Comparison of ENCODE assay signal across 24 mouse cellular contexts in genomic region chr4:148753849-148754248, GRCm38 (mm10). TPM values are rescaled to one million over a fixed set of nuclear protein-coding genes. Genes with fewer than 3 reads are reported as not detected.
A peak's percentile ranks its signal among the peaks of the same experiment; 100 is the strongest.
DNase-seq lines count a peak whose midpoint lies in the region; ATAC-seq and TF ChIP-seq lines count a peak whose summit lies in the region.
"Had no signal": no experiment of that assay in that cellular context is flagged by ENCODE, and none has a peak within 500 bp of the region (broad histone marks: within the 10 kb centered on the region; RNA-seq: fewer than 3 reads in every experiment).

No protein-coding gene starts in this region.

- no peaks in the 10 kb centered on the region for H3K27me3 ChIP-seq in neural tube, embryonic 12.5 days (replicated peaks)
- peaks cover 11% of the 10 kb centered on the region; the same call in 1 of the 2 replicates for H3K27me3 ChIP-seq in neural tube, embryonic 15.5 days (replicated peaks)
- no peaks in the 10 kb centered on the region for H3K27me3 ChIP-seq in stomach, embryonic 14.5 days (ENCODE audit: control insufficient read depth, insufficient read depth, low read length)

- no peak overlapping the region for H3K4me3 ChIP-seq in gastrocnemius, adult 2 months
- no peak overlapping the region for H3K4me3 ChIP-seq in neural tube, embryonic 12.5 days
- H3K4me3 ChIP-seq in neural tube, embryonic 15.5 days (replicated peaks): no peak overlapping the region
- no peak overlapping the region for H3K4me3 ChIP-seq in stomach, embryonic 14.5 days (ENCODE audit: low read depth, low read length)
- H3K4me3 ChIP-seq: embryonic facial prominence, embryonic 15.5 days; hindbrain, embryonic 13.5 days; midbrain, embryonic 12.5 days had no signal

- peak overlapping the region; percentile 96 for H3K27ac ChIP-seq in gastrocnemius, adult 2 months
- H3K27ac ChIP-seq in neural tube, embryonic 12.5 days: no peak overlapping the region
- no peak overlapping the region for H3K27ac ChIP-seq in neural tube, embryonic 15.5 days (replicated peaks)
- no peak overlapping the region for H3K27ac ChIP-seq in stomach, embryonic 14.5 days (ENCODE audit: low read length)
- H3K27ac ChIP-seq: embryonic facial prominence, embryonic 15.5 days; hindbrain, embryonic 13.5 days; macrophage; midbrain, embryonic 12.5 days had no signal

- no peak for DNase-seq in gastrocnemius, adult 2 months
- DNase-seq in gastrocnemius, postnatal 10 days: no peak
- DNase-seq in cerebellum, adult 18-20 months: no peak
- DNase-seq: adrenal gland, adult 8-10 months; cerebellum, adult 11-12 months; gastrocnemius, postnatal 36 days; heart, postnatal 14 days; kidney, adult 18-20 months; kidney, postnatal 4 days; layer of hippocampus, adult 9-11 months; liver, postnatal 0 days; thymus, adult 2 months; thymus, postnatal 4 days had no signal

- no peaks in the 10 kb centered on the region for H3K9me3 ChIP-seq in neural tube, embryonic 12.5 days
- no peaks in the 10 kb centered on the region for H3K9me3 ChIP-seq in neural tube, embryonic 15.5 days (replicated peaks)
- H3K9me3 ChIP-seq in stomach, embryonic 14.5 days (ENCODE audit: control insufficient read depth, low read depth, low read length): no peaks in the 10 kb centered on the region
- H3K9me3 ChIP-seq: embryonic facial prominence, embryonic 15.5 days; hindbrain, embryonic 13.5 days; midbrain, embryonic 12.5 days had no signal

- 75% methylated on average over 8 of the region's 8 CpGs for WGBS in neural tube, embryonic 12.5 days
- 81% methylated on average over 8 of the region's 8 CpGs for WGBS in neural tube, embryonic 15.5 days
- 70% methylated on average over 8 of the region's 8 CpGs for WGBS in stomach, embryonic 14.5 days

- no peak for ATAC-seq in neural tube, embryonic 12.5 days (ENCODE audit: low FRiP score, low read depth)
- ATAC-seq in neural tube, embryonic 15.5 days (ENCODE audit: low FRiP score): no peak
- ATAC-seq in stomach, embryonic 14.5 days (ENCODE audit: insufficient number of reproducible peaks, insufficient read depth, low FRiP score, low read depth): 0 out of 2 replicates have a peak, but pooled peaks have one; percentile 68
- ATAC-seq in megakaryocyte progenitor cell, adult 5-6 weeks (replicated peaks; ENCODE audit: poor library complexity): no peak
- ATAC-seq: forebrain, embryonic 16.5 days; liver, postnatal 0 days; lung, postnatal 0 days had no signal

- H3K9ac ChIP-seq in neural tube, embryonic 12.5 days: 0 out of 2 replicates have a peak overlapping the region, but pooled peaks have one; percentile 6
- H3K9ac ChIP-seq in neural tube, embryonic 15.5 days (replicated peaks): no peak overlapping the region
- no peak overlapping the region for H3K9ac ChIP-seq in stomach, embryonic 14.5 days (replicated peaks; ENCODE audit: low read depth, low read length)
- H3K9ac ChIP-seq: embryonic facial prominence, embryonic 15.5 days; hindbrain, embryonic 13.5 days; liver, postnatal 0 days; midbrain, embryonic 12.5 days had no signal

- intact Hi-C loops in gastrocnemius, adult 2 months (cut with DNase I): loop anchor here (1.0 kb wide), 1 partner anchor 50 kb away; the partner anchor contains the start of gene Casz1

- H3K4me1 ChIP-seq in neural tube, embryonic 12.5 days: peaks cover 7% of the 10 kb centered on the region; the same call in 1 of the 2 replicates
- H3K4me1 ChIP-seq in neural tube, embryonic 15.5 days: no peaks in the 10 kb centered on the region
- H3K4me1 ChIP-seq in stomach, embryonic 14.5 days (ENCODE audit: control insufficient read depth, insufficient read depth, low read length): peaks cover 5% of the 10 kb centered on the region; the same call in 1 of the 2 replicates
- H3K4me1 ChIP-seq: embryonic facial prominence, embryonic 15.5 days; hindbrain, embryonic 13.5 days had no signal

- no peak for TF ChIP-seq CTCF in gastrocnemius, adult 2 months (IDR thresholded peaks at IDR 0.05)

- no peaks in the 10 kb centered on the region for H3K36me3 ChIP-seq in neural tube, embryonic 12.5 days
- H3K36me3 ChIP-seq in neural tube, embryonic 15.5 days: no peaks in the 10 kb centered on the region
- H3K36me3 ChIP-seq in stomach, embryonic 14.5 days (ENCODE audit: control insufficient read depth, insufficient read depth, low read length): no peaks in the 10 kb centered on the region
- H3K36me3 ChIP-seq: embryonic facial prominence, embryonic 15.5 days; hindbrain, embryonic 13.5 days; midbrain, embryonic 12.5 days had no signal

- H3K4me2 ChIP-seq in neural tube, embryonic 12.5 days (replicated peaks): no peak overlapping the region
- no peak overlapping the region for H3K4me2 ChIP-seq in neural tube, embryonic 15.5 days
- H3K4me2 ChIP-seq in stomach, embryonic 14.5 days (replicated peaks; ENCODE audit: low read depth, low read length): no peak overlapping the region
- H3K4me2 ChIP-seq: embryonic facial prominence, embryonic 15.5 days; heart, embryonic 11.5 days; hindbrain, embryonic 13.5 days; midbrain, embryonic 12.5 days had no signal

RNA-seq across cellular contexts. Expression of gene Casz1, which starts 50.4 kb away (rescaled TPM):
- 10 to 100 TPM; 31.2 to 41.3 TPM for total RNA-seq in gastrocnemius, adult 2 months (2021)
- total RNA-seq in gastrocnemius, postnatal 10 days (2021): 10 to 100 TPM; 39.3 to 42.0 TPM
- polyA plus RNA-seq in neural tube, embryonic 12.5 days (2016; fragmentation: Nextera tagmentation; extraction: Ambion mirVana): 14.2 and 16.3 TPM in 2 replicates
- polyA plus RNA-seq in neural tube, embryonic 15.5 days (2015; fragmentation: Nextera tagmentation; extraction: Ambion mirVana): 11.0 and 12.3 TPM in 2 replicates
- polyA plus RNA-seq in stomach, embryonic 14.5 days (2014; fragmentation: Nextera tagmentation; extraction: Ambion mirVana): 10.3 and 11.2 TPM in 2 replicates
- 4.7 and 5.5 TPM in 2 replicates for total RNA-seq in megakaryocyte progenitor cell, adult 5-6 weeks (2015)
- total RNA-seq in megakaryocyte progenitor cell, adult 5-6 weeks (2017): 2.4 and 3.5 TPM in 2 replicates

Comparison
In these comparisons a context has a peak if more than half of its experiments do, and no peak if none do; other contexts are left out.
1. RNA of gene Casz1, which starts 50.4 kb away (total RNA-seq): 39.3 to 42.0 TPM in gastrocnemius, postnatal 10 days and 31.2 to 41.3 TPM in gastrocnemius, adult 2 months; 2.4 to 5.5 TPM in megakaryocyte progenitor cell, adult 5-6 weeks; every median in the first group is over 4 times any median in the second.